Mouse (Mus musculus) frontal cortex, postnatal 14 days (tissue): ENCODE measurements around the gene Ufc1.
A peak's percentile ranks its signal among the peaks of the same experiment; 100 is the strongest.

Experiments
- DNase-seq, 2 experiments: peaks; one replicate each; pipeline ENCODE4 v3.0.0; 2022; ENCODE audit warnings: low spot score in 2 of 2

Ufc1 gene

GRCm38 (mm10) chr1:171287136-171288081 lies 7.4 kb downstream of the Ufc1 start, which contains the start of gene Usp21:
Gene Usp21 (minus strand): TSS chr1:171287991.
- peak; percentile 91 to 93 for DNase-seq

- DNase-seq = no peak
These were observed 8.3 kb downstream of the Ufc1 start for GRCm38 (mm10) chr1:171286517-171286916.

- no peak for DNase-seq
These were observed 9.5 kb downstream of the Ufc1 start for GRCm38 (mm10) chr1:171285096-171285892.

- DNase-seq = no peak
These were observed 10.3 kb downstream of the Ufc1 start for GRCm38 (mm10) chr1:171284491-171284890.

- no peak for DNase-seq
These were observed 11.3 kb downstream of the Ufc1 start for GRCm38 (mm10) chr1:171283188-171284160.

GRCm38 (mm10) chr1:171282086-171282805 lies 12.6 kb downstream of the Ufc1 start:
- no peak for DNase-seq

- DNase-seq = peak in 1 of 2 experiments; percentile 74
These were observed 13.3 kb downstream of the Ufc1 start for GRCm38 (mm10) chr1:171281528-171281923.

GRCm38 (mm10) chr1:171280916-171281527 lies 13.8 kb downstream of the Ufc1 start, which contains the start of gene Ppox:
Gene Ppox (minus strand): TSS chr1:171281186.
- DNase-seq = peak; percentile 90 to 94

- DNase-seq = no peak
These were observed 14.4 kb downstream of the Ufc1 start for GRCm38 (mm10) chr1:171280250-171280915.

- DNase-seq = no peak
These were observed 15.1 kb downstream of the Ufc1 start for GRCm38 (mm10) chr1:171279721-171280120.

GRCm38 (mm10) chr1:171279012-171279705 lies 15.7 kb downstream of the Ufc1 start:
- DNase-seq = no peak

GRCm38 (mm10) chr1:171278436-171278835 lies 16.4 kb downstream of the Ufc1 start:
- no peak for DNase-seq

- DNase-seq = no peak
These were observed 17.1 kb downstream of the Ufc1 start for GRCm38 (mm10) chr1:171277736-171278135.

- no peak for DNase-seq
These were observed 18.6 kb downstream of the Ufc1 start for GRCm38 (mm10) chr1:171276110-171276748.

- no peak for DNase-seq
These were observed 19.6 kb downstream of the Ufc1 start for GRCm38 (mm10) chr1:171275144-171275734.

GRCm38 (mm10) chr1:171274171-171274570 lies 20.7 kb downstream of the Ufc1 start:
- no peak for DNase-seq

- DNase-seq = no peak
These were observed 22.7 kb downstream of the Ufc1 start for GRCm38 (mm10) chr1:171272086-171272485.

- DNase-seq = no peak
These were observed 23.2 kb downstream of the Ufc1 start for GRCm38 (mm10) chr1:171271622-171272021.
